In the genomic region with DNA sequence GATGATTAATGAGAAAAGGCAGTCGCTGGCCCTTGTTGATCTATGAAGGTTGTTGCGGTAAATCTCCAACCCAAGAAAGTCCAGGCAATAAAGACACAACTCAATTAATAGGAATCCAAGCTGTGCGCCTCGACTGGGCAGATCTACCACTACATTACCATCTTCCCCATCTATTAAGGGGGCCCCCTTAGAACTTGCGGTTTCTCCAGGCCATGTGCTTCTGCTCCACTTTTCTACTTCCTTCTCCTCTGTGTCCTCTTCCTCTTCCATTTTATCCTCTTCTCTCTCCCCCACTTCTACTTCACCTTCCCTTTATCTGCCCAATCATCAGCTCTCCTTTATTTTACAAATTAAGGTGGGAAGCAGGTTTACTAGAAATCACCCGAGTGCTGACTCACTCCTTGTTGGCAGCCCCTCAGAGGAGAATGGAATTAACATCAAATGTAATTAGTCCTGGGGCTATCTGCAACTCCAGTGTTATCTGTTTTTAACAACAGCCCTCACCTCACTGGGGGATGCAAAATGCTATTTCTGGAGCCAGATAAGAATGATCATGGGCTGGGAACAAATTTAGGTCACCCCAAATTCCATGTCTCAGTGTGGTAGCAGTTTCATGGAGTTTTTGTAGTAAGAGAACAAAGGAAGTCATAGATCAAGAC, we compare ENCODE assay signal across 28 mouse cellular contexts. TPM values are rescaled to one million over a fixed set of nuclear protein-coding genes. Genes with fewer than 3 reads are reported as not detected.
DNase-seq lines count a peak whose midpoint lies in the region; ATAC-seq and TF ChIP-seq lines count a peak whose summit lies in the region.
"Had no signal": no experiment of that assay in that cellular context is flagged by ENCODE, and none has a peak within 500 bp of the region (broad histone marks: within the 10 kb centered on the region; RNA-seq: fewer than 3 reads in every experiment).

No protein-coding gene starts in this region.

- TF ChIP-seq POLR2A in bone marrow macrophage, adult 2 months (IDR thresholded peaks at IDR 0.05; ENCODE audit: borderline replicate concordance, low read depth, low read length): no peak

- no peaks in the 10 kb centered on the region for H3K27me3 ChIP-seq in liver, embryonic 14.5 days (ENCODE audit: control insufficient read depth, insufficient read depth, low read length)
- H3K27me3 ChIP-seq in forebrain, embryonic 16.5 days (replicated peaks; ENCODE audit: control insufficient read depth, insufficient read depth, low read length): no peaks in the 10 kb centered on the region
- H3K27me3 ChIP-seq: forebrain, embryonic 12.5 days; limb, embryonic 12.5 days had no signal

- H3K4me3 ChIP-seq in ES-E14 (ENCODE audit: insufficient read depth in 1 of 2, low read depth in 1 of 2, low read length in 2 of 2, poor library complexity in 1 of 2, severe bottlenecking in 1 of 2): peak overlapping the region; percentile 9 to 24; a peak in 2 of 4 replicates
- no peak overlapping the region for H3K4me3 ChIP-seq in bone marrow macrophage, adult 2 months (ENCODE audit: insufficient read depth, low read length)
- H3K4me3 ChIP-seq in liver, embryonic 14.5 days (ENCODE audit: insufficient read depth in 1 of 2, low read depth in 2 of 2, low read length in 2 of 2): no peak overlapping the region
- H3K4me3 ChIP-seq in forebrain, embryonic 16.5 days (replicated peaks; ENCODE audit: low read length): no peak overlapping the region
- H3K4me3 ChIP-seq: erythroblast, embryonic 14.5 days; forebrain, embryonic 12.5 days; limb, embryonic 12.5 days had no signal

- H3K4me1 ChIP-seq in ES-E14 (ENCODE audit: control insufficient read depth in 2 of 2, insufficient read depth in 2 of 2, low read length in 2 of 2, poor library complexity in 1 of 2): peaks cover 10 to 23% of the 10 kb centered on the region in 2 experiments; a peak in 3 of 4 replicates
- peaks cover 30% of the 10 kb centered on the region for H3K4me1 ChIP-seq in bone marrow macrophage, adult 2 months (ENCODE audit: control insufficient read depth, insufficient read depth, low read length)
- H3K4me1 ChIP-seq in liver, embryonic 14.5 days (replicated peaks; ENCODE audit: control insufficient read depth in 2 of 2, insufficient read depth in 2 of 2, low read length in 1 of 2): peaks cover 29 to 39% of the 10 kb centered on the region in 2 experiments
- peaks cover 14% of the 10 kb centered on the region for H3K4me1 ChIP-seq in forebrain, embryonic 16.5 days (replicated peaks; ENCODE audit: control insufficient read depth, insufficient read depth, low read length)

- no peak for DNase-seq in ES-E14 (ENCODE audit: low read depth, low spot score)
- no peak for DNase-seq in liver, embryonic 14.5 days (ENCODE audit: low read depth in 3 of 3, low spot score in 3 of 3)
- no peak for DNase-seq in right cerebral cortex, postnatal 4 days
- DNase-seq in urinary bladder, postnatal 36 days (ENCODE audit: low spot score in 2 of 2): no peak
- no peak for DNase-seq in left cerebral cortex, adult 11 months (ENCODE audit: low spot score)
- DNase-seq: adrenal gland, adult 8-10 months; B cell, adult 2 months; cerebellum, adult 11-12 months; cerebellum, postnatal 10 days; gastrocnemius, postnatal 14 days; heart, postnatal 14 days; kidney, adult 8-10 months; kidney, postnatal 4 days; layer of hippocampus, adult 9-11 months; lung, adult 18-20 months; midbrain, embryonic 14.5 days had no signal

- H3K9ac ChIP-seq in ES-E14 (ENCODE audit: insufficient read depth, low read depth, low read length, poor library complexity, severe bottlenecking): no peak overlapping the region
- H3K9ac ChIP-seq in liver, embryonic 14.5 days (replicated peaks): peak overlapping the region; percentile 43; the same call in 1 of the 2 replicates
- H3K9ac ChIP-seq in forebrain, embryonic 16.5 days (replicated peaks; ENCODE audit: low read depth, low read length): no peak overlapping the region
- H3K9ac ChIP-seq: forebrain, embryonic 12.5 days; limb, embryonic 12.5 days had no signal

- WGBS in liver, embryonic 14.5 days (ENCODE audit: insufficient replicate concordance): 33% methylated on average over 6 of the region's 6 CpGs
- WGBS in forebrain, embryonic 16.5 days: 88% methylated on average over 6 of the region's 6 CpGs

- H3K36me3 ChIP-seq in ES-E14 (ENCODE audit: control insufficient read depth, insufficient read depth, low read length, poor library complexity, severe bottlenecking): peaks cover under 1% of the 10 kb centered on the region
- no peaks in the 10 kb centered on the region for H3K36me3 ChIP-seq in liver, embryonic 14.5 days (replicated peaks; ENCODE audit: control insufficient read depth, insufficient read depth, low read depth)
- no peaks in the 10 kb centered on the region for H3K36me3 ChIP-seq in forebrain, embryonic 16.5 days (ENCODE audit: control insufficient read depth, insufficient read depth)
- H3K36me3 ChIP-seq: forebrain, embryonic 12.5 days had no signal

- H3K4me2 ChIP-seq in liver, embryonic 14.5 days (ENCODE audit: low read depth): peak overlapping the region; percentile 29
- H3K4me2 ChIP-seq in forebrain, embryonic 16.5 days (ENCODE audit: low read length): no peak overlapping the region
- H3K4me2 ChIP-seq: forebrain, embryonic 12.5 days; limb, embryonic 12.5 days had no signal

- H3K27ac ChIP-seq in ES-E14 (ENCODE audit: insufficient read depth, low read depth, low read length, poor library complexity, severe bottlenecking): peak overlapping the region; percentile 52; the same call in 1 of the 2 replicates
- peak overlapping the region; percentile 23; the same call in 1 of the 2 replicates for H3K27ac ChIP-seq in bone marrow macrophage, adult 2 months (ENCODE audit: insufficient read depth, low read depth, low read length)
- peak overlapping the region; percentile 50 for H3K27ac ChIP-seq in liver, embryonic 14.5 days
- H3K27ac ChIP-seq in forebrain, embryonic 16.5 days (ENCODE audit: low read length): no peak overlapping the region
- H3K27ac ChIP-seq: forebrain, embryonic 12.5 days; kidney, postnatal 0 days; limb, embryonic 12.5 days had no signal

- H3K9me3 ChIP-seq in ES-E14 (ENCODE audit: control insufficient read depth, insufficient read depth, low read depth, low read length): no peaks in the 10 kb centered on the region
- no peaks in the 10 kb centered on the region for H3K9me3 ChIP-seq in liver, embryonic 14.5 days (ENCODE audit: control insufficient read depth, low read length)
- H3K9me3 ChIP-seq in forebrain, embryonic 16.5 days (ENCODE audit: control insufficient read depth, low read length): no peaks in the 10 kb centered on the region
- H3K9me3 ChIP-seq: forebrain, embryonic 12.5 days; limb, embryonic 12.5 days had no signal

- no peak for ATAC-seq in liver, embryonic 14.5 days (ENCODE audit: insufficient read depth)
- no peak for ATAC-seq in forebrain, embryonic 16.5 days
- ATAC-seq: hindbrain, embryonic 16.5 days; intestine, embryonic 16.5 days; lung, postnatal 0 days had no signal

- in situ Hi-C loops in ES-E14 (cut with MboI; ENCODE audit: low sequenced_read_pairs in 2 of 2, unreplicated experiment in 2 of 2): no loop called here

- TF ChIP-seq EP300 in liver, embryonic 14.5 days (IDR thresholded peaks at IDR 0.05; ENCODE audit: low read depth): peak; percentile 28; the same call in 1 of the 2 replicates

- no peak for TF ChIP-seq CTCF in bone marrow macrophage, adult 2 months (IDR thresholded peaks at IDR 0.05; ENCODE audit: low read depth, low read length)
- TF ChIP-seq CTCF in liver, embryonic 14.5 days (IDR thresholded peaks at IDR 0.05; ENCODE audit: low read depth): no peak

TF ChIP-seq in ES-E14, 5 proteins besides CTCF, POLR2A, EP300 and RAD21:
- TF ChIP-seq HCFC1 (IDR thresholded peaks at IDR 0.05; ENCODE audit: borderline replicate concordance, insufficient read depth, low read length) (no peak), MAFK (IDR thresholded peaks at IDR 0.05; ENCODE audit: insufficient read depth, low read depth, low read length) (peak; percentile 66)

RNA-seq across cellular contexts. Expression of a gene that starts 2.7 kb away (rescaled TPM):
- 10.8 and 16.2 TPM in 2 replicates for total RNA-seq in ES-E14 (2012; rRNA removed)
- 32.7 and 38.9 TPM in 2 replicates for polyA plus RNA-seq in bone marrow macrophage, adult 2 months (2012; ENCODE audit: insufficient read depth, insufficient read length, missing spikeins)
- polyA plus RNA-seq in liver, embryonic 14.5 days (2012; rRNA removed): 4.1 and 4.7 TPM in 2 replicates
- polyA plus RNA-seq in liver, embryonic 14.5 days (2014; fragmentation: Nextera tagmentation; extraction: Ambion mirVana): 6.5 and 6.6 TPM in 2 replicates
- 6.7 and 7.1 TPM in 2 replicates for polyA plus RNA-seq in forebrain, embryonic 16.5 days (2015; fragmentation: Nextera tagmentation; extraction: Ambion mirVana)

RNA-seq across cellular contexts. Expression of a gene that starts 46.0 kb away (rescaled TPM):
- 0.36 and 0.48 TPM in 2 replicates for total RNA-seq in ES-E14 (2012; rRNA removed)
- not detected in 2 replicates for polyA plus RNA-seq in bone marrow macrophage, adult 2 months (2012; ENCODE audit: insufficient read depth, insufficient read length, missing spikeins)
- 0.93 and 1.1 TPM in 2 replicates for polyA plus RNA-seq in liver, embryonic 14.5 days (2012; rRNA removed)
- 0.90 and 1.4 TPM in 2 replicates for polyA plus RNA-seq in liver, embryonic 14.5 days (2014; fragmentation: Nextera tagmentation; extraction: Ambion mirVana)
- 3.2 and 3.3 TPM in 2 replicates for polyA plus RNA-seq in forebrain, embryonic 16.5 days (2015; fragmentation: Nextera tagmentation; extraction: Ambion mirVana)
- total RNA-seq: common myeloid progenitor, adult 5-6 weeks; granulocyte monocyte progenitor cell, adult 5-6 weeks; monocyte, adult 5-6 weeks had no signal
- polyA plus RNA-seq: erythroblast, embryonic 14.5 days had no signal

RNA-seq across cellular contexts. Expression of a gene that starts 55.1 kb away (rescaled TPM):
- total RNA-seq in ES-E14 (2012; rRNA removed): 45.4 and 59.4 TPM in 2 replicates
- polyA plus RNA-seq in bone marrow macrophage, adult 2 months (2012; ENCODE audit: insufficient read depth, insufficient read length, missing spikeins): 31.9 and 36.2 TPM in 2 replicates
- 7.8 and 8.3 TPM in 2 replicates for polyA plus RNA-seq in liver, embryonic 14.5 days (2012; rRNA removed)
- polyA plus RNA-seq in liver, embryonic 14.5 days (2014; fragmentation: Nextera tagmentation; extraction: Ambion mirVana): 6.0 and 7.4 TPM in 2 replicates
- 26.0 and 27.3 TPM in 2 replicates for polyA plus RNA-seq in forebrain, embryonic 16.5 days (2015; fragmentation: Nextera tagmentation; extraction: Ambion mirVana)

Comparison
In these comparisons a context has a peak if more than half of its experiments do, and no peak if none do; other contexts are left out.
1. H3K4me3 ChIP-seq: peak in ES-E14 (2 of 2); none in bone marrow macrophage, adult 2 months (single experiment), liver, embryonic 14.5 days (0 of 2) and forebrain, embryonic 16.5 days (single experiment).